Mouse (Mus musculus): ENCODE results near the gene Ift172.

Gene Ift172

DNA sequence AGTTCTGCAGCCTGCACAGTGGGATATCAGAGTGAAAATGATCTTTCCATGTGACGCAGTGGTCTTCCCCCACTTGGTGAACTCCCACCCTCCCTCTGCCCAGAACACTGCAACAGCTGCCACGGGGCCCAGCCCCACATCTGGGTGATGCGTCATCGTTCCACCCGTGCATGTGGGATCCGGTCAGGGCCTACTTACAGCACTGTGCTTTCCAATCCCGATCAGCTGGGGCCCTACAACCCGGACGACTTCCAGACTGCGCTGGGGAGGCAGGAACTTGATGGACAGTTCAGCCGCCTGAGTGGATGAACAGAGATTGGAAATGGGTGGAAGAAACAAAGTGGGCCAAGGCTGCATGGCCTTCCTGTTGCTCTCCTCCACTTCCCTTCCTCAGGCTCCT, 33.3 kb downstream of the Ift172 start:
- no peak for DNase-seq (ENCODE audit: low read depth)

DNA sequence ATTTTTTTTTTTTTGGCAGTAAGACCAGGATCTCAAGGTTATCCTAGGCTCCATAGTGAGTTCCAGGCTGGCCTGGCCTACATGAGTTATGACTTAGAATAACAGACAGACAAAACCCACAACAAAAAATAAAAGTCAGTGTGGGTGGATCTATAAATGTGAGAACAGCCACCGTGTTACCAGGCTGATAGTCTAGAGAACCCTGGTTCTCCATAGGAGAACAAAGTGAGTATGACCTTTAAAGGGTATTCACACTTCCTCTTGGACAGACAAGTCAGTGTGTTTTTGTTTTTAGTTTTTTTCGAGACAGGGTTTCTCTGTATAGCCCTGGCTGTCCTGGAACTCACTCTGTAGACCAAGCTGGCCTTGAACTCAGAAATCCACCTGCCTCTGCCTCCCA, 34.9 kb downstream of the Ift172 start:
- DNase-seq (ENCODE audit: low read depth), result no peak

DNA sequence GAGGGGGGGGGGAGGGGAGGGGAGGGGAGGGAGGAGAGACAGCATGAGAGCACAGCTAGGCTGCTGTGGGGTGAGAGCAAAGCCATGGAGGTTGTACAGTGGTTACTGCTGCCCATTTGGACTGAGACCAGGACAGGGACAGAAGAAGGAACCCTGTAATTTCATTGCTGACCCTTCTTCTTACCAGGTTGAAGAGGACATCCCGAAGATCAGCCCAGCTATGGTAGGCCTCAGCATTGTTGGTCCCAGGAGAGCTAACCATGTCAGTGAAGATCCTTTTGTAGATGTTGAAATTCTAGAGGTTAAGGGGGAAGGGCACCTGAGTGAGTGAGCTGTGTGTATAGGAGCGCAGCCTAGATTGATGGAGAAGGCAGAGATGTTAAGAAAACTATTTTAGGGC, 35.5 kb downstream of the Ift172 start:
- DNase-seq (ENCODE audit: low read depth), result no peak

DNA sequence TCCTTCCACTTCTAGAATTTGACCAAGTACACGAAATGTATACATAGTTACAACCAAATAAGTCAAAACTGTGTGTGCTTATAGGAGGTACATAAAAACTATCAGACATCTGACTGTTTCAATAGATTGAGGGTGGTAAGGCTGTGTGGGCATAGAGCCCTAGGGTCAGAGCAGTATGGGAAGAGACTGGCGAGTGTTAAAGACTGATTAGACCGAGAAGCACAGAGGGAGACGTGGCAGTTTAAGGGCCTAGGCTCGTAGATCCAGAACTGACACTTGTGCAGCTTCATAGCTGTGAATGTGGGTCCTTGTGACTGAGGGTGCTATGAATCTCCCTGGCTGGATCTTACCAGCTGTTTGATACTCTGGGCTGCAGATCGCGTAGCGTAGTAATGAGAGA, 36.0 kb downstream of the Ift172 start:
- no peak for DNase-seq (ENCODE audit: low read depth)

DNA sequence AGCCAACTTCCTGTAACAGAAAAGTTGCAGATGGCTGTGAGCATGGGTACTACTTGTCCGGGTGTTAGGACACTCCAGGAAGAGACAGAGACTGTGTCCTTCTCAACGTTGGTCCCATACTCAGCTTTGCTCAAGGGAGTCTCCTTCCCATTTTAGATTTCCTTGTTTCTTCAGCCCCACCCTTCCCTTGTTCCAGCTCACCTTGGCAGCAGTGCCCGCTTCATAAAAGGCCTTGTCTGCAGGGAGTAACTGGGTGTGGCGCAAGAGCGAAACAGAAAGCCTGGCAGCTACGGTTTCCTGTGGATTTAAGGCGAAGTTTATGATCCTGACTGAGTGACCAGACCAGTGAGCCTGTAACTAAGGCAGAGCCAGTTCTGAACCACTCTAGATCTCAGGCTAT, 36.5 kb downstream of the Ift172 start:
- peak; percentile 46 for DNase-seq (ENCODE audit: low read depth)

DNA sequence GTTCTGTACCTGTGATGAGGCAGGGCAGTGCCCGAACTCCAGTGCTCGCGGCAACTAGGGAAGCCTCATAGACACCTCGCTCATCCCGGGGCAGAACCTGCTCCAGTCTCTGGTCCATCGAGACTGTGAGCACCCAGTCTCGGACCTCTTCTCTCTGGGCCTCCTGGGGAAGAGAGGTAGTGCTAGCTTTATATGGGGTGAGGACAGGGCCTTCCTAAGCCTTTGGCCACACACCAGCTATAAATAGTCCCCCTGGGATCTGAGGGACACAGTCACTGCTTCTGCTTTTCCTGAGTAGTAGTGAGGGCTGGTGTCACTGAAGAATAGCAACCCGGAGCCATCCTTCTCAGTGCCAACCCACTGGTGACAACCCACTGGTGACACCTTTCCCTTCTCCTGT, 37.1 kb downstream of the Ift172 start:
- DNase-seq (ENCODE audit: low read depth), result no peak

DNA sequence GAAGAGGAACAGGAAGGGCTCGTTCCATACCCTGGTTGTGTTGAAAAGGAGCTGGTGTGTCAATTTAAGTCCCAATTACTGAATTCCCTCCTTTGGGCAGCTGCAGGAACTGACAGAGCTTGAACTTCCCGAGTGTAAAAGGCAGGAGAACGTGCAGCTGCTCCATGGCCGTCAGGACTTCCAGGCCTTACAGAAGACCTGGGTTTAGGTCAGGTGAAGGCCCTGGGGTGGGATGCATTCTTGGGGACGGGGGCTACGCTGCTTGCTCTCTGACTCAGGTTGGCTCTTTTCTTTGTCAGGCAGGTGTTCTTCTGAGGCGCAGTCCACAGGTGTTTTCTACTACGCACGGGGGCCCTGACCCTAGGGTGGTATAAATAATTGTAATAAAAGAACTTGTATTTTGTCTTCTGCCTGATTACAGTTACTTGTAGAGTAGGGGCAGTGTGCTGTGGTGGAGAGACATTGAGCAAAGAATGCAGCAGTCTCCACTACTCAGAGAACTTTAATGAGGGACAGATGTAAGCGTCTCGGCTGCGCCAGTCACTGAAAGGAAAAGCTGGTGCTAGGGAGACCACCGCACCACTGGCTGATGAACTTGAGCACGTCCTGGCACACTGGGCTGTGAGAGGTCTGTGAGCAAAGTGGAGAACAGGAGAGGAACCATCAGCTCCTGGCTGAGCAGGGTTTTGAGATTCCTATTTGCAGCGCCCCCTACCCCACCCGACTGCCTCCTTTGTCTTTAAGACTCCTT, 37.9 kb downstream of the Ift172 start:
- DNase-seq (ENCODE audit: low read depth), result no peak

DNA sequence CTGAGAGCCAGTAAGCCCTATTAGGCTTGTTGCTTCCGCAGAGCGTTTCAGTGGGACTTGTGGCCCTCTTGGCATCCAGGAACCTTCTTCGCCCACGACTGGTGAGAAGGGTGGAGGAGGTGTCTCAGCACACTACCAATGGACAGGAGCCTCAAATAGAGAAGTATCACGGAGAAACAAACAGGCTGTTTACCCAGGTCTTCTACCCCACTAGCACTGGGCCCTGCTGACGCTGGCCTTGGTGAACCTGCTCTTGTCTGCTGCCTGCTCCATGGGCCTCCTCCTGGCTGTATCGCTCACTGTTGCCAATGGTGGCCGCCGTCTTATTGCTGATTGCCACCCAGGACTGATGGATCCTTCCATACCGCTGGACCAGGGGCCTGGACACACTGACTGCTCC, 38.8 kb downstream of the Ift172 start:
- DNase-seq (ENCODE audit: low read depth), result no peak

DNA sequence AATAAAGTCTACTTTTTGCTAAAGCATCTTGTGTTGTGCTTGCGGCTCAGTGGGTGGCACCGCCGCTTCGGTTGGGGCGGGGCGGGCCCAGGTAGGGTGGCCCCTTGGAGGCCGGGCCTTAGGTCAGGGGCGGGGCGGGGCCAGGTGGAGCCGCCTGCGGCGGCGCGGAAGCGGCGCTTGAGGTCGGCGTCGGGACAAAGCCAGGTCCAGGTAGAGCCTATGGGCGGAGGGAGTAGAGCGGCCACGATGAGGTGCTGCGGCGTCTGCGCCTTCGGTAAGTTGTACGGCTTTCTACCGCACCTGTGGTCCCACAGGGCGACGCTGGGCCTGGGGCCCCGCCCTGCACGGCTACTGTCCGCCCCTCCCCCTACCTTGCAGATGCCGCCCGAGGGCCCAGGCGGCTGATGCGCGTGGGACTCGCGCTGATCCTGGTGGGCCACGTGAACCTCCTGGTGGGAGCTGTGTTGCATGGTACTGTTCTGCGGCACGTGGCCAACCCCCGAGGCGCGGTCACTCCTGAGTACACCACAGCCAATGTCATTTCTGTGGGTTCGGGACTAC, 39.3 kb downstream of the Ift172 start, which contains the start of gene Krtcap3:
Gene Krtcap3, plus strand, starts transcription at position 151 of the 561 bp plus-strand sequence.
- DNase-seq (ENCODE audit: low read depth), result no peak

DNA sequence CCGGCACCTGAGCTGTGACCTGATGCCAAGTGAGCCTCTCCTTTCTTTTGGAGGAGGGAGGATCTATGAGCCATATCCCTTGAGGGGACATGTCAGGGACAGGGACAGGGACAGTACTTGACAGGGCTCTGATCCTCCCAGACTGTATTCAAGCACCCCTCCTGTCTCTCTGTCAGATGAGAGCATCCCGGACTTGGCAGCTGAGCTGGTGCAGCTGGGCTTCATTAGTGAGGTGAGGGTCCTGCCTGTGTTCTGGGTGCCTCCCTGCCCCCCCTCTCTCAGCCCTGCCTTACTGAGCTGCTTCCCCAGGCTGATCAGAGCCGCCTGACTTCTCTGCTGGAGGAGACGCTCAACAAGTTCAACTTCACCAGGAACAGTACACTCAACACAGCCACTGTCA, 40.2 kb downstream of the Ift172 start:
- no peak for DNase-seq (ENCODE audit: low read depth)

DNA sequence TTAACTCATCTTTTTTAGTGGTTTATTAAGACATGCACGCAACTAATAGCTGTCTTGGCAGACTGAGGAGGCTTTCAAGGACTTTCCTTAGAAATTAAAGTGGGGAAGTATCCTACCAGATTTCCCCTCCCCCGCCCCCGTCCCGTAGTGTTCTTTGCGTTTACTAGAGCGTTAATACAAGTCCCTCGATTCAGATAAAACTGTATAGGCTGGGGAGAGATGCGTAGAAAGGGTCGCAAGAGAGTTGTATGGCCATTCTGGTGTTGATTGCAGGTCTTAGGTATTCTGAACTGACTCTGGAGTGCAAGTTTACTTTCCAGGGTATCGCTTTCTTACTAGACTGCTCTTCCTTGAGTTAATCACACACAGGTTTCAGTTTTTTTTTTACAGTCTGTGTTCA, 48.7 kb downstream of the Ift172 start:
- DNase-seq (ENCODE audit: low read depth), result no peak

DNA sequence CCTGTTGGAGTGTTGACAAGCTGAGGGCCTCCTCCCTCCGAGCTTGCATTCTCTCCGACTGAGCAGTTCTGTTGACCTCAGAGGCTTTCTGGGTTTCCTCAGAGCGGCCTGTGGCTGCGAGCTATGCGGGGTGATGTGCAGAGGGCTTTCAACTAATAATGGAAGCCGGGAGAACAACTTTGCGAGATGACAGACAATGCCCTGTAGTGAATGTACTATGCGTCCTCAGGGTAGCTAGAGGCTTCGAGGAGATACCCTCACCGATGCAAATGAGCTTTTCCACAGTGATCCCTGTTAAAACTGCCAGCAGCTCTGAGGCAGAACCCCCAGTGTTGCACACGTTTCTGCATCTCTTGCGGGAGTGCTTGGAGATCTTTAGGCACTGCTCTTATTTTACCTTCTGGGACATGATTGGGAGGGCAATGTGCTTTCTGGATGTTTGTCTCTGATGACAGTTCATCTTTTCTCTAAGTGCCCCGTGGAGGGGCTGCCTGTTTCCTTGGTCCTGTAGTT, 49.3 kb downstream of the Ift172 start:
- DNase-seq (ENCODE audit: low read depth), result no peak

DNA sequence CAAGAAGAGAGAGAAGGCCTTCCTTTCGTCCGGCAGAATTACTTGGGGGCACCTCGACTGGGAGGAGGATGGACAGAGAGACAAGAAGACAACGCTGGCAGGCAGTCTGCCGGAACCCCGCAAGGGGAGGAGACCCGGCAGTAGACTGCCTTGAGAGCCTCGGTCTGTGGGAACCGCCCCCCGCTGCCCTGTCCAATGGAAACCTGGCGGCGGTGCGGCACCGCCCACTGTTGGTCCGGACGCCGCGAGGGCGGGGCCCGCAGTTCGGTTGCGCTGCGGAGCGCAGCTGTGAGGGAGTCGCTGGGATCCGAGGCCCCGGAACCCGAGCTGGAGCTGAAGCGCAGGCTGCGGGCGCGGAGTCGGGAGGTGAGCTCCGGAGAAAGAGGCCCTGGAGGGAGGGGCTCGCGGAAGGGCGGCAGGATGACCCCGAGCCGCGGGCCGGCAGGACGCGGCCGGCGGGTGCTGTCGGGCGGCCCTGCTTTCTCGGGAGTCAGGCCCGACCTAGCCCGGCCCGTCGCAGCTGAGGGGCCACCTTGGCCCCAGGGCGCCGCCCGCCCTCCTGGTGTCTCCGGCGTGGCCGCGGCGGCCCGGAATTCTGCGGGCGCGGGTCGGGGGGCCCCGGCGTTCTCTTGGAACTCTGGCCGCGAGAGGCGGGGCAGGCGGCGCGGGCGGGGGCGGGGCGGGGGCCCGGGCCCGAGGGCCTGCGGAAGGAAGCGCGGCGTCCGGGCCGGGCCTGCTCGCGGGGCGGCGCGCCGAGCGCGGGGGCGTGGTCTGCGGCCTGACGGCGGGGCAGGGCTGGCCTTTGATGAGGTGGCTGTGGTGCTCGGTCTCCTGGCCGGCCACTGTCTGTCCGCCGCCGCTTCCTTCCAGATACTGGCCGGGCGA, 50.0 kb downstream of the Ift172 start, which contains the start of the genes Nrbp1 and Gm9970:
Gene Nrbp1, plus strand, starts transcription at position 228 of the 885 bp plus-strand sequence.
Gene Gm9970, minus strand, starts transcription at position 596 of the 885 bp plus-strand sequence.
- peak; percentile 86 for DNase-seq (ENCODE audit: low read depth)

DNA sequence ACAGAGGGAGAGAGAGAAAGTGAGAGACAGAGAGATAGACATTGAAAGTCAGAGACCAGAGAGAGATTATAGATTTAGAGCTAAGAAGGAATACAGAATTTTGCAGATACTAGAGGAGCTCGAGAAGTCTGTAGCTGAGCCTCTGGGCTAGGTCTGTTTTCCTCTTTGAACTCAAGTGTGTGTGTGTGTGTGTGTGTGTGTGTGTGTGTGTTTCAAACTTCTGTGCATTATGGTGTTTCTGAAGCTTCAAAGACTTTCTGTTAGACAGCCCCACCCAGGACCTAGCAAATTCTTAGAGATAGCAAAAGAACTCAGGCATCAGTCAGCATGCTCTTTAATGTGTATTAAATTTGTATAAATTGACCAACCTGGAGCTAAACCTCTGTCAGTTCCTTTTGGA, 64.3 kb downstream of the Ift172 start:
- DNase-seq (ENCODE audit: low read depth), result no peak

DNA sequence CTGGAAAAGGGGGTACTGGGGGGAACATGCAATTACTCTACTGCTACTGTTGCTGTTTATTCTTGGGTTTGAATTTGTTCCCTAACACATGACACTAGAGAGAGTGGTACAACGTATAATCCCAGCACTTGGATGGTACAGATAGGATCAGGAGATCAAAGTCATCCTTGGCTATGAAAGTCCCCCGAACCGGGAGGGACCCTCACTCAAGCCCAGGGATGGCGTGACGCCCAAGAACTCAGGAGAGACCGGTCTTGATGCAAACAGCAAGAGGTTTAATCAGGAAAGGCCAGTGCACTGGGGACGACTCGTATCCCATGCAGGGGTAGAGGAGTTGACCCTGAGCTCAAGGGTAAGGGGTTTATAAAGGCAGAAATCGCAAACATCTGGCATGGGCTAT, 68.2 kb downstream of the Ift172 start:
- DNase-seq (ENCODE audit: low read depth), result no peak

DNA sequence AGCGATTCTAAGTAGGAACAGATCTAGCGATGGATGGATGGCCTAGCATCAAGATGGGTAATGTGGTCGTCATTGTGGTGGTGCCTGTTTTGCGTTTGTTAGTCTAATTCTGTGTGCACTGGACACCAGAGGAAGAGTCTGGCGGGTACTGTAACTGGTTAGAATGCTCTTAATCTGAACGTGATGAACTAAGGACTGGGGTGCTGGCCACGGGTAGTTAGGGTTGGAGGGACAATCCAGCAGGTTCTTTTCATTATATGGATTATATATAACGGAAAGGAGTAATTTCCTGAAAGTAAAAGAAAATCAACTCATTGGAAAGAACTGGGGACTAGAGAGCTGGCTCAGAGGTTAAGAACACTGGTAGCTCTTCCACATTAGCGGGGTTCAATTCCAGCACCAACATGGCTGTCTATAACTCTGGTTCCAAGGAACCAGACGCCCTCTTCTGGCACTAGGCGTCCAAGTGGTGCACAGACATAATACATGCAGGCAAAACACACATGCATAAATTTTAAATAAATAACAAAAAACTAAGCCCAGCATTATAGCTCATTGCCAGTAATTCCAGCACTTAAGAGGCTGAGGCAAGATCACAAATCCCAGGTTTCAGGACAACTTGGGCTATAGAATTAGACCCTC, 69.5 kb downstream of the Ift172 start:
- DNase-seq (ENCODE audit: low read depth), result no peak

DNA sequence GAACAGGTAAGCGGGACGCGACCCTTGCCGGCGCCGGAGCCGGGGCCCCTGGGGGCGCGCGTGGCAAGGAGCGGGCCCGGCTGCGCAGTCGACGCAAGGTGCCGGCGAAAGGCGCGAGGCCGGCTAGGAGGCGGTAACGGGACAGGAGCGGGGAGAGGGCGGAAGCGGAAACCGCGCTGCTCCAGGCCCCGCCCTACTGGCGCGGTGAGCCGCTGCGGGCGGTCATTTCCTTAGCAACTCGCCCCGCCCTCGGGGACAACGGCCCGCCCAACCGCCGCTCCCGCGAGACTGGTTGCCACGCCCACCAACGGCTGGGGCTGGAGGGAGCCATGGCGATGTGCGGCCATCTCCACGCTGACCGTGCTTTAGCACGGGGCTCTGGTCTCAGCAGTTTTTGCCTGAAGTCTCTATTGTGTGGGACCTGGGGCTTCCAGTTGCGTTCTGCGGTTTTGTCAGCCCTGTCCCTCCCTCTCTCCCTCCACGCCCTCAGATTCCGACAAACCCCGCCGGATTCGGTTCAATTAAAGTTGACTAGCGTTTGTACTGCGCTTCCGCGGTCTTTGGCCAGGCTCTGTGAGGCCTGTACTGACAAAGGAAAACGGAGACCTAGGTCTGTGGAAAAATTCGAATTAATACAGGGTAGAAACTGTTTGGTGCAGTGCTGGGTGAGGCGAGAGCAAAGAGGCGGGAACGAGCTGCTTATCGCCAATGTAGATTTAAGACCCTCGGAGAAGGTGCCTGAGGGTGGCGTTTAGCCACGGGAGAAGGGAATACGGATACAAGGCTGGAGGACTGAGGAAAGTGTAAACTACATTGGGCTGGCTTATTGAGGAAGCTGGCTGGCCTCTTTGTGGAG, 70.2 kb downstream of the Ift172 start, which contains the start of gene Ppm1g:
Gene Ppm1g, minus strand, starts transcription at position 240 of the 856 bp plus-strand sequence.
- DNase-seq (ENCODE audit: low read depth), result peak; percentile 82

DNA sequence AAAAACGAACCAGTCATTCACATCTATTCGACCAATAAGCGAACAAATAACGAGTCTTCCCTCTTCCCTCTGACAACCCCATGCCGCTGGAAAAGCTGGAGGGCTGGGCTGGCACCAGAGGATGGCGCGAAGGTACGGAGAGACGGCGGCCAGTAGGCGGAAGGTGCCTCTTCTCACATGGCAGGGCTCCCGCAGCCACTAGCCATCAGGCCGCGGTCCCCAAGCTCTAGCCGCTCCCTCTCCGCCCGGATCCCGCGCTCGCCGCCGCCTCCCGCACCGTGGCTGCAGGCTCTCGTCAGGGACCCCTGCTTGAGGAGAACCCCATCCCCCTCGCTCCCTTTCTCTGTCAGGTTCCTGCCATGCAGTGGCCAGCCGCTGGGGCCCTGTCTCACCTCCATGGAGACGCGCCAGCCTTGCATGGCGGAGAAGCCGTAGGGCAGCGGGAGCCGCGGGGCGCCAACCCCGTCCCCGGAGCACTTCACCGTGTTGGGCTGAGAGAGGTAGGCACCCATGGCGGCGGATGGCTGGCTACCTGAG, 70.9 kb downstream of the Ift172 start:
- DNase-seq (ENCODE audit: low read depth), result no peak

DNA sequence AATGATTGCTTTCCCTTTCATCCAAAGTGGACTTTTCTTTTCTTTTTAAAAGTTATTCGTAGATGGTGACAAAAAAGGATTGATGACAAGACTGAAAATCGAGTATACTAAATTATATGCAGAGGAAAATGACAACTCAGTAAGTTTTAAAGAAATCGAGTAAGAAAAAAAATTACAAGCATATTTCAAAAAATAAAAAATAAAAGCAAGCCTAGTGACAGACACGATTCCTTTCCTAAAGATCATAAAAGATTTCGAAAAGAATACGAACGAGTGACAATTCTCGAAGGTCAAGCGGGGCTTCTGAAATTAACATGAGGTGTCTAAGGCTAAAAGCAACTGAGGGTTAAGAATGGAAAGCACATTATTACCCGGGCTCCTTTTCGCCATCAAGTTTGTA, 71.4 kb downstream of the Ift172 start:
- DNase-seq (ENCODE audit: low read depth), result no peak

DNA sequence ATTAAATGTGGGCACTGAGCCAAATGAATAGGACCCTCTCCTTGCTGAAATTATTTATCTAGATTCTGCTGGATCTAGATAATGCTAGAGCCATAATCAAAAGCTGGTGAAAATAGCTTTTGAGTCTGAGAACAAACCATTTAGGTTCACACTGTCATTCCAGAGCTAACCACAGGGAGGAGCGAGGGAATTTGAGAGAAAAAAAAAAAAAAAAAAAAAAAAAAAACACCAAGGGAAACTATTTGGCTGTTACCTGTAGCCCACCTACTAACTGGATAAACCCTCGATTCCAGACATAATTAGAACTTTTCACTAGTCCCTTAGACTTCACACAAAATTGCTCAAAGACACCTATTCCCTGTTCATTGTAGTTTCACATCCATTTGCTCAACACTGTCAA, 71.8 kb downstream of the Ift172 start:
- no peak for DNase-seq (ENCODE audit: low read depth)

DNA sequence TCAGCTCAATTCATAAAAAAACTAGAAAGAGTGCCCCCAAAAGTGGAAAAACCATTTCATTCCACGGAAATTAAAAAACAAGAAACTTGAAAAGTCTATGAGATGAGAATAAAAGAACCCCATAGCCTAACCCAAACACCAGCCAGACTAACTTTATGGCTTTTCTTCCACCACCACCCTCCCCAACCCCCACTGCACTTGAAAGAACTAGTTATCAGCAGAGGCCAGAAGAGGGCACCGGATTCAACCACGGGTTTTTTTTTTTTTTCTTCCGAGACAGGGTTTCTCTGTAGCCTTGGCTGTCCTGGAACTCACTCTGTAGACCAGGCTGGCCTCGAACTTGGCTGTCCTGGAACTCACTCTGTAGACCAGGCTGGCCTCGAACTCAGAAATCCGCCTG, 72.6 kb downstream of the Ift172 start:
- DNase-seq (ENCODE audit: low read depth), result no peak
